Comparison of ENCODE assay signal across 16 mouse cellular contexts in genomic region chr17:94291221-94291620, GRCm38 (mm10).
"Had no signal": no experiment of that assay in that cellular context is flagged by ENCODE, and none has a peak within 500 bp of the region (broad histone marks: within the 10 kb centered on the region; RNA-seq: fewer than 3 reads in every experiment).

No protein-coding gene starts in this region.

- H3K9ac ChIP-seq: neural tube, embryonic 12.5 days; neural tube, embryonic 13.5 days; neural tube, embryonic 15.5 days; stomach, embryonic 15.5 days had no signal

- H3K4me3 ChIP-seq: neural tube, embryonic 12.5 days; neural tube, embryonic 13.5 days; neural tube, embryonic 15.5 days; stomach, embryonic 15.5 days had no signal

- H3K36me3 ChIP-seq: neural tube, embryonic 12.5 days; neural tube, embryonic 13.5 days; neural tube, embryonic 15.5 days; stomach, embryonic 15.5 days had no signal

- H3K27me3 ChIP-seq: neural tube, embryonic 12.5 days; neural tube, embryonic 13.5 days; neural tube, embryonic 15.5 days; stomach, embryonic 15.5 days had no signal

- H3K4me2 ChIP-seq: neural tube, embryonic 12.5 days; neural tube, embryonic 13.5 days; neural tube, embryonic 15.5 days; stomach, embryonic 15.5 days had no signal

- DNase-seq: retina, postnatal 1 day; right cerebral cortex, adult 18-20 months; right cerebral cortex, postnatal 14 days; right cerebral cortex, postnatal 25 days; right cerebral cortex, postnatal 4 days; spleen, adult 18-20 months; thymus, adult 18-20 months; thymus, adult 2 months; thymus, postnatal 14 days; thymus, postnatal 25 days; thymus, postnatal 36 days; thymus, postnatal 4 days had no signal

- H3K4me1 ChIP-seq: neural tube, embryonic 12.5 days; neural tube, embryonic 13.5 days; neural tube, embryonic 15.5 days; stomach, embryonic 15.5 days had no signal

- H3K9me3 ChIP-seq: neural tube, embryonic 12.5 days; neural tube, embryonic 13.5 days; neural tube, embryonic 15.5 days; stomach, embryonic 15.5 days had no signal

- H3K27ac ChIP-seq: neural tube, embryonic 12.5 days; neural tube, embryonic 13.5 days; neural tube, embryonic 15.5 days; stomach, embryonic 15.5 days had no signal
